Mouse (Mus musculus) liver, embryonic 11.5 days (tissue): Measurements from ENCODE around the gene Tmem196. TPM values are rescaled to one million over a fixed set of nuclear protein-coding genes. Genes with fewer than 3 reads are reported as not detected.
"Not testable (repeated sequence)": the region's sequence is repeated elsewhere in the genome, so short reads cannot be mapped to it uniquely, and the experiment has no call there.

ENCODE experiments used
- ATAC-seq: fragments of 200-750 bp; cut with Nextera tagmentation; replicated peaks from 2 replicates; pipeline ENCODE4 v1.8.0; 2017; ENCODE audit warnings: moderate number of reproducible peaks, mild to moderate bottlenecking, moderate TSS enrichment, moderate library complexity; ENCODE audit not compliant: low FRiP score
- DNase-seq: peaks from one replicate; pipeline ENCODE4 v3.0.0-alpha.2; 2017; ENCODE audit warnings: low spot score
- H3K27ac ChIP-seq: fragments of 300-500 bp; sonication (generic); 2 replicates; pipeline ENCODE4 v1.5.1; 2014; ENCODE audit warnings: mild to moderate bottlenecking, low read depth, low read length, control low read depth
- H3K27me3 ChIP-seq: fragments of 300-500 bp; sonication (generic); replicated peaks from 2 replicates; pipeline ENCODE4 v1.6.1; 2014; ENCODE audit warnings: low read length, mixed read lengths; ENCODE audit not compliant: control insufficient read depth, insufficient read depth
- H3K36me3 ChIP-seq: fragments of 300-500 bp; sonication (generic); 2 replicates; pipeline ENCODE4 v1.6.1; 2014; ENCODE audit warnings: mild to moderate bottlenecking, low read length, moderate library complexity, mixed read lengths; ENCODE audit not compliant: control insufficient read depth, insufficient read depth
- H3K4me1 ChIP-seq: fragments of 300-500 bp; sonication (generic); replicated peaks from 2 replicates; pipeline ENCODE4 v1.6.1; 2014; ENCODE audit warnings: low read length, mixed read lengths; ENCODE audit not compliant: control insufficient read depth, insufficient read depth
- H3K4me2 ChIP-seq: fragments of 300-500 bp; sonication (generic); 2 replicates; pipeline ENCODE4 v1.6.1; 2014; ENCODE audit warnings: mild to moderate bottlenecking, control low read depth, moderate library complexity
- H3K4me3 ChIP-seq: fragments of 300-500 bp; sonication (generic); 2 replicates; pipeline ENCODE4 v1.5.1; 2014; ENCODE audit warnings: low read depth, low read length, control low read depth
- H3K9ac ChIP-seq: fragments of 300-500 bp; sonication (generic); 2 replicates; pipeline ENCODE4 v1.6.1; 2014; ENCODE audit warnings: low read depth, low read length, control low read depth
- H3K9me3 ChIP-seq: fragments of 300-500 bp; sonication (generic); 2 replicates; pipeline ENCODE4 v1.6.1; 2016; ENCODE audit warnings: low read length, inconsistent platforms, mixed read lengths; ENCODE audit not compliant: control insufficient read depth
- WGBS: fragments of 180-500 bp; shearing (Covaris S2); extraction: QIAGEN DNeasy Blood & Tissue Kit; methylation state at CpG from one replicate; pipeline ENCODE4 v1.1.7; 2014; 5-methylcytosine and 5-hydroxymethylcytosine counted together
- polyA plus RNA-seq: library from polyadenylated mRNA; unstranded; fragments of >200 nt; fragmentation: Nextera tagmentation; extraction: Ambion mirVana; gene quantifications from 2 replicates; pipeline ENCODE4 v1.2.1, GENCODE M21; 2014

Gene Tmem196
- polyA plus RNA-seq, 1 experiment from 2014 or later = 0.29 TPM

DNA sequence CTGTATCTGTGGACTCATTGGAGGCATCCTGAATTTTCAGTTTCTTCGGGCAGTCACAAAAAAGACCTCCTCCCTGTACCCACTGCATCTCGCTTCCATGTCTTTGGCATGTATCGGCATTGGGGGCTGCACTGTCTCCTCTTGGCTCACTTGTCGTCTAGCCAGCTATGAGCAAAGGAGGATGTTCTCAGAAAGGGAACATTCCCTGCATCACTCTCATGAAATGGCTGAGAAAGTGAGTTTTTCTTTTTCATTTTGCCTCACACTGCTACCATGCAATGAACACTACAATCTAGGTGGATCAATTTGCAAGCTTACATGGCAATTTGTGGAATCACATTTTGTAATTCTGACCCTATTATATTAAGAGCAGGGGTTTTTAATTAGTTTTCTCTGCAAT is 69.1 kb downstream of the Tmem196 start:
- no peak overlapping the region for H3K27ac ChIP-seq
- H3K4me3 ChIP-seq = no peak overlapping the region
- DNase-seq (no peak), ATAC-seq (no peak)
- 79% methylated on average over 4 of the region's 4 CpGs for WGBS
- H3K4me1 ChIP-seq = no peaks in the 10 kb centered on the region
- no peak overlapping the region for H3K4me2 ChIP-seq
- H3K9ac ChIP-seq = no peak overlapping the region
- H3K36me3 ChIP-seq = no peaks in the 10 kb centered on the region
- no peaks in the 10 kb centered on the region for H3K9me3 ChIP-seq
- H3K27me3 ChIP-seq = no peaks in the 10 kb centered on the region

GRCm38 (mm10) chr12:120015201-120015600 is 69.6 kb downstream of the Tmem196 start:
- H3K27ac ChIP-seq = no peak overlapping the region
- H3K9ac ChIP-seq = no peak overlapping the region
- H3K4me1 ChIP-seq = no peaks in the 10 kb centered on the region
- H3K27me3 ChIP-seq = no peaks in the 10 kb centered on the region
- no peak overlapping the region for H3K4me3 ChIP-seq
- H3K9me3 ChIP-seq = no peaks in the 10 kb centered on the region
- 67% methylated on average over 1 of the region's 1 CpGs for WGBS
- no peak overlapping the region for H3K4me2 ChIP-seq
- DNase-seq (no peak), ATAC-seq (no peak)
- H3K36me3 ChIP-seq = no peaks in the 10 kb centered on the region

- H3K36me3 ChIP-seq, ATAC-seq, H3K4me1 ChIP-seq, H3K27ac ChIP-seq, DNase-seq, H3K4me2 ChIP-seq, H3K9ac ChIP-seq, H3K27me3 ChIP-seq, H3K9me3 ChIP-seq, H3K4me3 ChIP-seq: not testable (repeated sequence)
- WGBS = 84% methylated on average over 15 of the region's 15 CpGs
These were observed 82.7 kb downstream of the Tmem196 start for GRCm38 (mm10) chr12:120028089-120028959.
